Mouse (Mus musculus) ES-E14 (cell line): ENCODE measurements at regions not wholly inside any gene's neighbourhood (a gene's known extent, or its start where the extent isn't known, plus 50 kb on each side); places are given as distances from the start of the nearest gene placed in this dataset.

Source experiments
- DNase-seq: peaks from one replicate; pipeline ENCODE4 v3.0.0-alpha.2; 2013; ENCODE audit warnings: low read depth, low spot score
- H3K27ac ChIP-seq: 2 replicates; pipeline ENCODE4 v1.5.1; 2012; ENCODE audit warnings: low read depth, mild to moderate bottlenecking, low read length, moderate library complexity, mixed read lengths; ENCODE audit not compliant: poor library complexity, insufficient read depth, severe bottlenecking
- H3K36me3 ChIP-seq: 2 replicates; pipeline ENCODE4 v1.6.1; 2012; ENCODE audit warnings: mild to moderate bottlenecking, low read length, moderate library complexity, mixed read lengths; ENCODE audit not compliant: control insufficient read depth, poor library complexity, insufficient read depth, severe bottlenecking
- H3K4me1 ChIP-seq, 2 experiments: fragments of 150-350 bp in 1 of 2; sonication (generic) in 1 of 2; 2 replicates each; pipeline ENCODE4 v1.6.1; 2012; ENCODE audit warnings: low read length in 2 of 2, mild to moderate bottlenecking in 1 of 2, mixed read lengths in 1 of 2; ENCODE audit not compliant: control insufficient read depth in 2 of 2, insufficient read depth in 2 of 2, poor library complexity in 1 of 2
- H3K4me3 ChIP-seq, 2 experiments: fragments of 150-350 bp in 1 of 2; sonication (generic) in 1 of 2; 2 replicates each; pipeline ENCODE4 v1.5.1; 2012; ENCODE audit warnings: low read length in 2 of 2, low read depth in 1 of 2, mild to moderate bottlenecking in 1 of 2, mixed read lengths in 1 of 2; ENCODE audit not compliant: insufficient read depth in 1 of 2, poor library complexity in 1 of 2, severe bottlenecking in 1 of 2
- H3K9ac ChIP-seq: 2 replicates; pipeline ENCODE4 v1.6.1; 2012; ENCODE audit warnings: low read depth, mild to moderate bottlenecking, low read length, mixed read lengths; ENCODE audit not compliant: poor library complexity, insufficient read depth, severe bottlenecking
- H3K9me3 ChIP-seq: fragments of 150-350 bp; sonication (generic); 2 replicates; pipeline ENCODE4 v1.6.1; 2012; ENCODE audit warnings: low read depth, mild to moderate bottlenecking, low read length; ENCODE audit not compliant: control insufficient read depth, insufficient read depth
- CHD2 ChIP-seq: IDR thresholded peaks from 2 replicates; pipeline ENCODE4 v1.6.1; 2014; ENCODE audit warnings: mild to moderate bottlenecking, low read depth, low read length, inconsistent platforms
- HCFC1 ChIP-seq: IDR thresholded peaks from 2 replicates; pipeline ENCODE4 v1.6.1; 2012; ENCODE audit warnings: low read length, inconsistent platforms, borderline replicate concordance; ENCODE audit not compliant: insufficient read depth
- MAFK ChIP-seq: IDR thresholded peaks from 2 replicates; pipeline ENCODE4 v1.6.1; 2014; ENCODE audit warnings: mild to moderate bottlenecking, low read depth, low read length, inconsistent platforms; ENCODE audit not compliant: insufficient read depth
- ZC3H11A ChIP-seq: IDR thresholded peaks from 2 replicates; pipeline ENCODE4 v1.6.1; 2012; ENCODE audit warnings: low read depth, mild to moderate bottlenecking, inconsistent platforms, low read length, borderline replicate concordance
- ZNF384 ChIP-seq: IDR thresholded peaks from 2 replicates; pipeline ENCODE4 v1.6.1; 2012; ENCODE audit warnings: low read depth, low read length, inconsistent platforms
- in situ Hi-C, 2 experiments: fragments of 600-800 bp; cut with MboI; formaldehyde crosslinking; loops; one replicate each; pipeline ENCODE4 v1.15.1; 2025; ENCODE audit warnings: low sequenced_read_pairs in 2 of 2, inconsistent platforms in 1 of 2; ENCODE audit not compliant: unreplicated experiment in 2 of 2

GRCm38 (mm10) chr12:9357856-9358255 is 212.1 kb upstream of the Osr1 start:
- Histone ChIP-seq H3K9ac (no peak overlapping the region), H3K36me3 (no peaks in the 10 kb centered on the region), H3K27ac (no peak overlapping the region), H3K4me1 (no peaks in the 10 kb centered on the region), H3K4me3 (no peak overlapping the region), H3K9me3 (no peaks in the 10 kb centered on the region)
- DNase-seq = no peak
- in situ Hi-C loops = no loop called here
- no peak for TF ChIP-seq CHD2
- no peak for TF ChIP-seq MAFK
- TF ChIP-seq ZC3H11A = no peak
- TF ChIP-seq ZNF384 = no peak
- no peak for TF ChIP-seq HCFC1

GRCm38 (mm10) chr12:9358872-9359271 is 211.0 kb upstream of the Osr1 start:
- DNase-seq = peak; percentile 4
- Histone ChIP-seq H3K36me3 (no peaks in the 10 kb centered on the region), H3K4me3 (no peak overlapping the region), H3K4me1 (no peaks in the 10 kb centered on the region), H3K9me3 (no peaks in the 10 kb centered on the region), H3K9ac (no peak overlapping the region), H3K27ac (no peak overlapping the region)
- no peak for TF ChIP-seq MAFK
- TF ChIP-seq ZNF384 = no peak
- TF ChIP-seq CHD2 = no peak
- no peak for TF ChIP-seq HCFC1
- TF ChIP-seq ZC3H11A = no peak
- in situ Hi-C loops = no loop called here

- no peak overlapping the region for H3K4me3 ChIP-seq
- in situ Hi-C loops = no loop called here
- no peaks in the 10 kb centered on the region for H3K4me1 ChIP-seq
- H3K9me3 ChIP-seq = no peaks in the 10 kb centered on the region
- no peak for DNase-seq
- TF ChIP-seq ZC3H11A (no peak), MAFK (no peak), ZNF384 (no peak), HCFC1 (no peak), CHD2 (no peak)
- H3K27ac ChIP-seq = no peak overlapping the region
- no peaks in the 10 kb centered on the region for H3K36me3 ChIP-seq
- H3K9ac ChIP-seq = no peak overlapping the region
These were observed 204.0 kb upstream of the Osr1 start for GRCm38 (mm10) chr12:9365931-9366330.

GRCm38 (mm10) chr12:9368682-9369081 is 201.2 kb upstream of the Osr1 start:
- Histone ChIP-seq H3K9ac (no peak overlapping the region), H3K4me1 (no peaks in the 10 kb centered on the region), H3K36me3 (no peaks in the 10 kb centered on the region), H3K9me3 (no peaks in the 10 kb centered on the region), H3K4me3 (no peak overlapping the region), H3K27ac (no peak overlapping the region)
- DNase-seq = no peak
- in situ Hi-C loops = no loop called here
- TF ChIP-seq MAFK = no peak
- TF ChIP-seq ZNF384 = no peak
- TF ChIP-seq HCFC1 = no peak
- TF ChIP-seq ZC3H11A = no peak
- TF ChIP-seq CHD2 = no peak

- no peak for DNase-seq
- H3K4me3 ChIP-seq = no peak overlapping the region
- no peaks in the 10 kb centered on the region for H3K4me1 ChIP-seq
- no peak overlapping the region for H3K9ac ChIP-seq
- no peaks in the 10 kb centered on the region for H3K36me3 ChIP-seq
- H3K27ac ChIP-seq = no peak overlapping the region
- TF ChIP-seq ZC3H11A = no peak
- no peak for TF ChIP-seq ZNF384
- no peak for TF ChIP-seq MAFK
- no peak for TF ChIP-seq CHD2
- no peak for TF ChIP-seq HCFC1
- no peaks in the 10 kb centered on the region for H3K9me3 ChIP-seq
- in situ Hi-C loops = no loop called here
These were observed 168.0 kb upstream of the Osr1 start for GRCm38 (mm10) chr12:9401956-9402355.
